Mouse (Mus musculus) liver, embryonic 14.5 days (tissue): ENCODE measurements around the gene Prkg1.
A peak's percentile ranks its signal among the peaks of the same experiment; 100 is the strongest.

Experiments
- CTCF ChIP-seq: IDR thresholded peaks from 2 replicates; pipeline ENCODE4 v1.5.1; 2016; ENCODE audit warnings: antibody characterized with exemption, low read depth, control low read depth
- EP300 ChIP-seq: IDR thresholded peaks from 2 replicates; pipeline ENCODE4 v1.6.1; 2016; ENCODE audit warnings: antibody characterized with exemption, low read depth

GRCm38 (mm10) chr19:31046601-31047000, 718.2 kb downstream of the Prkg1 start:
- peak; percentile 58 for TF ChIP-seq CTCF
- TF ChIP-seq EP300: no peak
